Mouse (Mus musculus) embryonic facial prominence, embryonic 10.5 days (tissue): ENCODE results near the gene Lins1. TPM values are rescaled to one million over a fixed set of nuclear protein-coding genes. Genes with fewer than 3 reads are reported as not detected.

ENCODE experiments used
- DNase-seq: peaks from one replicate; pipeline ENCODE4 v3.0.0-alpha.2; 2017; ENCODE audit warnings: low spot score
- H3K27ac ChIP-seq: fragments of 300-500 bp; sonication (generic); replicated peaks from 2 replicates; pipeline ENCODE4 v1.5.1; 2016; ENCODE audit warnings: mild to moderate bottlenecking
- H3K27me3 ChIP-seq: fragments of 300-500 bp; sonication (generic); replicated peaks from 2 replicates; pipeline ENCODE4 v1.6.1; 2016; ENCODE audit warnings: low read depth, mild to moderate bottlenecking; ENCODE audit not compliant: poor library complexity, severe bottlenecking
- H3K36me3 ChIP-seq: fragments of 300-500 bp; sonication (generic); replicated peaks from 2 replicates; pipeline ENCODE4 v1.6.1; 2016; ENCODE audit warnings: mild to moderate bottlenecking, moderate library complexity
- H3K4me1 ChIP-seq: fragments of 300-500 bp; sonication (generic); 2 replicates; pipeline ENCODE4 v1.6.1; 2016
- H3K4me3 ChIP-seq: fragments of 300-500 bp; sonication (generic); 2 replicates; pipeline ENCODE4 v1.5.1; 2016; ENCODE audit warnings: mild to moderate bottlenecking, moderate library complexity
- H3K9me3 ChIP-seq: fragments of 300-500 bp; sonication (generic); 2 replicates; pipeline ENCODE4 v1.6.1; 2016; ENCODE audit warnings: mild to moderate bottlenecking
- WGBS: fragments of 180-500 bp; shearing (Covaris S2); methylation state at CpG from one replicate; pipeline ENCODE4 v1.1.7; 2016; 5-methylcytosine and 5-hydroxymethylcytosine counted together
- polyA plus RNA-seq: library from polyadenylated mRNA; unstranded; fragments of >200 nt; fragmentation: Nextera tagmentation; extraction: Ambion mirVana; gene quantifications from 2 replicates; pipeline ENCODE4 v1.2.1, GENCODE M21; 2016

Lins1 gene
- polyA plus RNA-seq, 1 experiment from 2014 or later, result 21.8 TPM

DNA sequence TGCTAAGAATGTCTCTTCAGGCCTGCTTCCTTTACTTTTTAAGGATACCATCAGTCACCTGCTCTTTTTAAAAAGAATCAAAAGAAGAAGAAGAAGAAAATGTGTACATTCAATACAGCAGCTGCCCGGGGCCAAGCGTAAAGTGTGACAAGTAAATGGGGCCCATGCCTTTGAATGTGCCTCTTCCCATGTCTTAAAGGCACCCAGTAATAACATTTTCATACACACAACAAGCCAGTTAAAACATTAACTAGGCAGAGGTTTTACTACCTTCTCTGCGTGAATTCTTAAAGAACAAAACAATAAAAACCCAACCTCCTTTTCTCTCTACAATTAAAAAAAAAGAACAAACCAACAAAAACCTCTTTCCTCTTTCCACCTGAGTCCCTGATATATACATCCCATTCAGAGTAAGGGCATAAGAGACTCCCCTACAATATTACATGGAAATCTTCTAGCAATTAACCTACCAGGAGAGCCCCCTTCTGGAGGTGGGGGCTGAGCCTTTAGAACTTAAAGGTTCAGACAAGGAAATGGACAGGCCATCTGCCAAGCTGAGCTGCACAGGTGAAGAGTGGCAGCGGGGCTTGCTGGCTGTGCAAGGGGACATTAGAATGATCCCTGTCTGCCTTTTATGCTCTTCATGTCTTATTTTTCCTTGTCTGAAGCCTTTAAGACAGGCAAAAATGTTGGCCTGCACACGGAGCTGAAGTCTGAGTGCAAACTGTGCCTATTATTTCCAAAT lies 7.4 kb upstream of the Lins1 start:
- peaks cover 79% of the 10 kb centered on the region for H3K36me3 ChIP-seq
- no peak overlapping the region for H3K27ac ChIP-seq
- no peak overlapping the region for H3K4me3 ChIP-seq
- no peaks in the 10 kb centered on the region for H3K27me3 ChIP-seq
- WGBS, result 94% methylated on average over 5 of the region's 5 CpGs
- H3K9me3 ChIP-seq, result no peaks in the 10 kb centered on the region
- H3K4me1 ChIP-seq, result no peaks in the 10 kb centered on the region
- no peak for DNase-seq

- Histone ChIP-seq H3K4me1 (peaks cover 13% of the 10 kb centered on the region), H3K27me3 (no peaks in the 10 kb centered on the region), H3K36me3 (peaks cover 24% of the 10 kb centered on the region), H3K27ac (peak overlapping the region; percentile 95), H3K9me3 (no peaks in the 10 kb centered on the region), H3K4me3 (peak overlapping the region; percentile 89)
- under 1% methylated on average over 5 of the region's 5 CpGs for WGBS
- DNase-seq, result no peak
Observed at GRCm38 (mm10) chr7:66688721-66689120, 968 bp upstream of the Lins1 start.

DNA sequence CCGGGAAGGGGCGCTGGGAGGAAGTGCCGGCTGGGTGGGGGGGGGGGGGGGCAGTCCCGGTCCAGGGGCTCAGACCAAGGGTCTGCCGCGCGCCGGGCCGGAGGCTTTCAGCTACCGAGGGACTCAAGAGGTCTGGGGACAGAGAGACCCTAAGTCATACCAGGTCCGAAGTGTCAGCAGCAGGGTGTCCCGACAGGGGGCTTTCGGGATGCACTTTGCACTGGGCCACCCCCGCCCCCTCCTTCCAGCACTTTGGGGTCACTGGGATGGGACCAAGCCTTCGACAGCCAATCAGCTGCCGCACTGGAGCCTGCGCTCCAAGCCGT lies 432 bp upstream of the Lins1 start, which contains the start of gene Asb7:
Gene Asb7, minus strand, starts transcription at position 303 of the 326 bp plus-strand sequence.
- H3K4me3 ChIP-seq, result peak within 1 kb of the TSS; percentile 89
- no peaks in the 10 kb centered on the region for H3K9me3 ChIP-seq
- no peak for DNase-seq
- H3K4me1 ChIP-seq, result peaks cover 13% of the 10 kb centered on the region
- peak within 1 kb of the TSS; percentile 95 for H3K27ac ChIP-seq
- peaks cover 22% of the 10 kb centered on the region; the same call in 1 of the 2 replicates for H3K36me3 ChIP-seq
- H3K27me3 ChIP-seq, result no peaks in the 10 kb centered on the region
- WGBS, result 0% methylated on average over 18 of the region's 18 CpGs

GRCm38 (mm10) chr7:66694467-66694866 lies 4.8 kb downstream of the Lins1 start:
- Histone ChIP-seq H3K36me3 (peaks cover 26% of the 10 kb centered on the region), H3K4me3 (no peak overlapping the region), H3K4me1 (peaks cover 3% of the 10 kb centered on the region), H3K9me3 (no peaks in the 10 kb centered on the region), H3K27ac (no peak overlapping the region), H3K27me3 (no peaks in the 10 kb centered on the region)
- WGBS, result 80% methylated on average over 7 of the region's 7 CpGs
- no peak for DNase-seq

GRCm38 (mm10) chr7:66702721-66703120 lies 13.0 kb downstream of the Lins1 start:
- Histone ChIP-seq H3K9me3 (peaks cover 2% of the 10 kb centered on the region; the same call in 1 of the 2 replicates), H3K4me1 (no peaks in the 10 kb centered on the region), H3K27ac (no peak overlapping the region), H3K27me3 (no peaks in the 10 kb centered on the region), H3K36me3 (peaks cover 75% of the 10 kb centered on the region), H3K4me3 (no peak overlapping the region)
- WGBS, result 92% methylated on average over 7 of the region's 7 CpGs
- no peak for DNase-seq

DNA sequence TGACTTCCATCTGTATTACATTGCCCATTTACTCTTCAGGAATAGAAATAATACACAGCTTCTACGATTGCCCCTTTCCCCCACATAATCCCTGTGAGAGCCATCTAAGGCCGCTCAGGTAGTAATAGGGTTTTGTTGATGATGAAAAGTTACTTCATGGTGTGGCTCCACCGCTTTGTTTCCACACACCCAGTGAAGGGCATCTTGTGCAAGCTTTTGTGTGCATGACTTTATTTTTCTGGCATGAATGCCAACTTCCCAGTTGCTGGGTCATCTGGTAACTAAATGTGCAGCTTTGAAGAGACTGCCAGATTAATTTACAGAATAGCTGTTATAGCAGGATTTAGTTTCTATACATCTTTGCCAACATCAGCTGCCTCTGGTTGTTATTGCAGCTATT lies 14.9 kb downstream of the Lins1 start:
- H3K27me3 ChIP-seq, result no peaks in the 10 kb centered on the region
- DNase-seq, result no peak
- peaks cover 2% of the 10 kb centered on the region; the same call in 1 of the 2 replicates for H3K9me3 ChIP-seq
- H3K4me3 ChIP-seq, result no peak overlapping the region
- no peak overlapping the region for H3K27ac ChIP-seq
- peaks cover 74% of the 10 kb centered on the region for H3K36me3 ChIP-seq
- no peaks in the 10 kb centered on the region for H3K4me1 ChIP-seq
- WGBS, result 94% methylated on average over 3 of the region's 3 CpGs

GRCm38 (mm10) chr7:66711166-66711565 lies 21.5 kb downstream of the Lins1 start:
- peaks cover 72% of the 10 kb centered on the region for H3K36me3 ChIP-seq
- H3K4me1 ChIP-seq, result no peaks in the 10 kb centered on the region
- no peaks in the 10 kb centered on the region for H3K27me3 ChIP-seq
- no peak overlapping the region for H3K27ac ChIP-seq
- no peaks in the 10 kb centered on the region for H3K9me3 ChIP-seq
- no peak for DNase-seq
- WGBS, result 66% methylated on average over 2 of the region's 2 CpGs
- no peak overlapping the region for H3K4me3 ChIP-seq

DNA sequence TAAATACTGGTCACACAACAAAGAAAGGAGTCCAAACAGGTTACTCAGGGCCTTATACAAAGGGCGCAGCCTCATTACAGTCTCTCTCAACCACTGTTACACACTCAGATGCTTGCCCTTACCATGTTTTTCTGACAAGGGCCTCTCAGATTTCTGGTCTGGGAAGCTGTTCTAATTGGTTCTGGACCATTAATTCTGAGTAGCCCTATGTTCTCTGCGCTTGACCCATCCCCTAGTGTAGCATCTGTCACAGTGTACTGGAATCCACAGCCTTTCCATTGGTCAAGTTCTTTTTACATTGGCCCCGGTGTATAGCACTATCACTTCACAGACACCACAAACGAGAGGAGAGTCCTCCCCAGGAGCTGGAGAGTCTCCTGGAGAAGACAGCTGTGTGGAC lies 34.8 kb downstream of the Lins1 start:
- 83% methylated on average over 4 of the region's 4 CpGs for WGBS
- no peaks in the 10 kb centered on the region for H3K9me3 ChIP-seq

DNA sequence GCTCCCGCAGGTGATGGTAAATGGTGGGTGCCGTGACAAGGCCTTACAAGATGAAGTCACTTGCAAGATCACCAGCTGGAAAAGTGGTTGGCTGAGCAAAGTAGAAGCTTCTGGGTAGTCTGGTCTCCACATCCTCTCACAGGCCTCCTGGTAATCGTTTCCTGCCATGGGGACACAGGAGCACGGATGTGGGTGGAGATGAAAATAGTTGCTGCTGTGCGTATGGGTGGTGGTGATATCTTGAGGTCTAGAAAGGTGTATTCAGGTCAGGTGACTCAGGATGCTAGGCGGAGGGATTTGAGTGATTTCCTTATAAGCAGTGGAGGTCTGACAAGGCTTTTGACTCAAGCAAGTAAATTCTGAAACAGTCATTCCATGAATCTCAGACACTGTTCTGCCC lies 35.3 kb downstream of the Lins1 start:
- Histone ChIP-seq H3K9me3 (no peaks in the 10 kb centered on the region), H3K27ac (no peak overlapping the region), H3K36me3 (peaks cover 13% of the 10 kb centered on the region; the same call in 1 of the 2 replicates), H3K4me3 (no peak overlapping the region), H3K4me1 (no peaks in the 10 kb centered on the region), H3K27me3 (no peaks in the 10 kb centered on the region)
- 89% methylated on average over 6 of the region's 6 CpGs for WGBS
- no peak for DNase-seq

More for the DNA sequence above, 34.8 kb downstream of the Lins1 start:
- Histone ChIP-seq H3K27ac (no peak overlapping the region), H3K4me3 (no peak overlapping the region), H3K36me3 (peaks cover 13% of the 10 kb centered on the region; the same call in 1 of the 2 replicates), H3K4me1 (no peaks in the 10 kb centered on the region), H3K27me3 (no peaks in the 10 kb centered on the region)
- DNase-seq, result no peak

GRCm38 (mm10) chr7:66728072-66728471 lies 38.4 kb downstream of the Lins1 start:
- DNase-seq, result no peak
- H3K4me1 ChIP-seq, result no peaks in the 10 kb centered on the region
- 93% methylated on average over 6 of the region's 6 CpGs for WGBS

GRCm38 (mm10) chr7:66729232-66729631 lies 39.5 kb downstream of the Lins1 start:
- Histone ChIP-seq H3K4me3 (no peak overlapping the region), H3K36me3 (no peaks in the 10 kb centered on the region), H3K27me3 (no peaks in the 10 kb centered on the region), H3K4me1 (no peaks in the 10 kb centered on the region), H3K9me3 (no peaks in the 10 kb centered on the region), H3K27ac (no peak overlapping the region)
- 84% methylated on average over 2 of the region's 2 CpGs for WGBS
- no peak for DNase-seq

More at GRCm38 (mm10) chr7:66728072-66728471, 38.4 kb downstream of the Lins1 start:
- H3K4me3 ChIP-seq, result no peak overlapping the region
- peaks cover 3% of the 10 kb centered on the region; the same call in 1 of the 2 replicates for H3K36me3 ChIP-seq
- H3K27ac ChIP-seq, result no peak overlapping the region
- H3K27me3 ChIP-seq, result no peaks in the 10 kb centered on the region
- no peaks in the 10 kb centered on the region for H3K9me3 ChIP-seq

- Histone ChIP-seq H3K4me1 (no peaks in the 10 kb centered on the region), H3K27ac (no peak overlapping the region), H3K27me3 (no peaks in the 10 kb centered on the region), H3K9me3 (no peaks in the 10 kb centered on the region), H3K36me3 (no peaks in the 10 kb centered on the region), H3K4me3 (no peak overlapping the region)
- no peak for DNase-seq
- 93% methylated on average over 17 of the region's 17 CpGs for WGBS
Observed at GRCm38 (mm10) chr7:66733431-66733830, 43.7 kb downstream of the Lins1 start.

GRCm38 (mm10) chr7:66733882-66734281 lies 44.2 kb downstream of the Lins1 start:
- H3K27ac ChIP-seq, result no peak overlapping the region
- H3K4me3 ChIP-seq, result no peak overlapping the region
- no peaks in the 10 kb centered on the region for H3K9me3 ChIP-seq
- no peak for DNase-seq
- no peaks in the 10 kb centered on the region for H3K4me1 ChIP-seq
- no peaks in the 10 kb centered on the region for H3K27me3 ChIP-seq
- no peaks in the 10 kb centered on the region for H3K36me3 ChIP-seq
- WGBS, result 95% methylated on average over 11 of the region's 11 CpGs
